Mouse (Mus musculus): ENCODE measurements around the gene 1810062G17Rik. TPM values are rescaled to one million over a fixed set of nuclear protein-coding genes. Genes with fewer than 3 reads are reported as not detected.

The 1810062G17Rik gene
- total and polyA plus RNA-seq, 2 experiments from 2014 or later, result 0.91 TPM; not detected in 1

GRCm38 (mm10) chr3:36498224-36498623 lies 22.5 kb downstream of the 1810062G17Rik start:
- WGBS, result 79% methylated on average over 6 of the region's 6 CpGs
- H3K27ac ChIP-seq, result no peak overlapping the region
- H3K4me3 ChIP-seq (ENCODE audit: low read length), result no peak overlapping the region
- H3K27me3 ChIP-seq (ENCODE audit: insufficient read depth, low read length), result no peaks in the 10 kb centered on the region
- no peaks in the 10 kb centered on the region for H3K9me3 ChIP-seq (ENCODE audit: low read length)
- H3K4me2 ChIP-seq (ENCODE audit: low read depth, low read length), result no peak overlapping the region
- H3K4me1 ChIP-seq (ENCODE audit: insufficient read depth, low read length), result no peaks in the 10 kb centered on the region
- H3K36me3 ChIP-seq (ENCODE audit: insufficient read depth, low read length), result no peaks in the 10 kb centered on the region
- H3K9ac ChIP-seq (replicated peaks; ENCODE audit: low read length), result no peak overlapping the region
- TF ChIP-seq CTCF (IDR thresholded peaks at IDR 0.05; ENCODE audit: low read depth), result no peak
- no peak for DNase-seq (ENCODE audit: low spot score)
- no peak for ATAC-seq

GRCm38 (mm10) chr3:36499418-36499817 lies 23.7 kb downstream of the 1810062G17Rik start:
- Histone ChIP-seq H3K9me3 (ENCODE audit: low read length) (no peaks in the 10 kb centered on the region), H3K4me1 (ENCODE audit: insufficient read depth, low read length) (no peaks in the 10 kb centered on the region), H3K4me2 (ENCODE audit: low read depth, low read length) (no peak overlapping the region), H3K4me3 (ENCODE audit: low read length) (no peak overlapping the region), H3K27me3 (ENCODE audit: insufficient read depth, low read length) (no peaks in the 10 kb centered on the region), H3K27ac (no peak overlapping the region), H3K36me3 (ENCODE audit: insufficient read depth, low read length) (no peaks in the 10 kb centered on the region), H3K9ac (replicated peaks; ENCODE audit: low read length) (no peak overlapping the region)
- no peak for TF ChIP-seq CTCF (IDR thresholded peaks at IDR 0.05; ENCODE audit: low read depth)
- no peak for ATAC-seq
- 95% methylated on average over 7 of the region's 7 CpGs for WGBS
- no peak for DNase-seq (ENCODE audit: low spot score)

GRCm38 (mm10) chr3:36500976-36501375 lies 25.2 kb downstream of the 1810062G17Rik start:
- no peak for DNase-seq (ENCODE audit: low spot score)
- Histone ChIP-seq H3K4me2 (ENCODE audit: low read depth, low read length) (no peak overlapping the region), H3K27ac (no peak overlapping the region), H3K36me3 (ENCODE audit: insufficient read depth, low read length) (no peaks in the 10 kb centered on the region), H3K4me1 (ENCODE audit: insufficient read depth, low read length) (no peaks in the 10 kb centered on the region), H3K9me3 (ENCODE audit: low read length) (no peaks in the 10 kb centered on the region), H3K9ac (replicated peaks; ENCODE audit: low read length) (no peak overlapping the region), H3K27me3 (ENCODE audit: insufficient read depth, low read length) (no peaks in the 10 kb centered on the region), H3K4me3 (ENCODE audit: low read length) (no peak overlapping the region)
- TF ChIP-seq CTCF (IDR thresholded peaks at IDR 0.05; ENCODE audit: low read depth), result no peak
- ATAC-seq, result no peak
- WGBS, result 83% methylated on average over 8 of the region's 8 CpGs

GRCm38 (mm10) chr3:36501546-36501945 lies 25.8 kb downstream of the 1810062G17Rik start:
- Histone ChIP-seq H3K27me3 (ENCODE audit: insufficient read depth, low read length) (no peaks in the 10 kb centered on the region), H3K4me3 (ENCODE audit: low read length) (no peak overlapping the region), H3K9ac (replicated peaks; ENCODE audit: low read length) (no peak overlapping the region), H3K4me2 (ENCODE audit: low read depth, low read length) (no peak overlapping the region), H3K27ac (no peak overlapping the region), H3K36me3 (ENCODE audit: insufficient read depth, low read length) (no peaks in the 10 kb centered on the region), H3K9me3 (ENCODE audit: low read length) (no peaks in the 10 kb centered on the region), H3K4me1 (ENCODE audit: insufficient read depth, low read length) (no peaks in the 10 kb centered on the region)
- DNase-seq (ENCODE audit: low spot score) (no peak), ATAC-seq (no peak)
- WGBS, result 66% methylated on average over 7 of the region's 7 CpGs
- TF ChIP-seq CTCF (IDR thresholded peaks at IDR 0.05; ENCODE audit: low read depth), result no peak

- Histone ChIP-seq H3K9ac (replicated peaks; ENCODE audit: low read length) (no peak overlapping the region), H3K4me1 (ENCODE audit: insufficient read depth, low read length) (no peaks in the 10 kb centered on the region; the same call in 1 of the 2 replicates), H3K27ac (no peak overlapping the region), H3K4me3 (ENCODE audit: low read length) (no peak overlapping the region), H3K4me2 (ENCODE audit: low read depth, low read length) (no peak overlapping the region), H3K36me3 (ENCODE audit: insufficient read depth, low read length) (no peaks in the 10 kb centered on the region), H3K9me3 (ENCODE audit: low read length) (no peaks in the 10 kb centered on the region), H3K27me3 (ENCODE audit: insufficient read depth, low read length) (no peaks in the 10 kb centered on the region)
- ATAC-seq, result no peak
- no peak for DNase-seq (ENCODE audit: low spot score)
- WGBS, result 77% methylated on average over 8 of the region's 8 CpGs
- TF ChIP-seq CTCF (IDR thresholded peaks at IDR 0.05; ENCODE audit: low read depth), result no peak
These were observed 29.6 kb downstream of the 1810062G17Rik start for GRCm38 (mm10) chr3:36505306-36505705.

GRCm38 (mm10) chr3:36505809-36506735 lies 30.3 kb downstream of the 1810062G17Rik start:
- no peak for TF ChIP-seq CTCF (IDR thresholded peaks at IDR 0.05; ENCODE audit: low read depth)
- 49% methylated on average over 10 of the region's 10 CpGs for WGBS
- Histone ChIP-seq H3K36me3 (ENCODE audit: insufficient read depth, low read length) (no peaks in the 10 kb centered on the region), H3K4me2 (ENCODE audit: low read depth, low read length) (no peak overlapping the region), H3K27me3 (ENCODE audit: insufficient read depth, low read length) (no peaks in the 10 kb centered on the region), H3K4me3 (ENCODE audit: low read length) (no peak overlapping the region), H3K9me3 (ENCODE audit: low read length) (no peaks in the 10 kb centered on the region), H3K27ac (no peak overlapping the region), H3K4me1 (ENCODE audit: insufficient read depth, low read length) (no peaks in the 10 kb centered on the region; the same call in 1 of the 2 replicates), H3K9ac (replicated peaks; ENCODE audit: low read length) (no peak overlapping the region)
- ATAC-seq (peak; percentile 43; the same call in 1 of the 2 replicates), DNase-seq (ENCODE audit: low spot score) (no peak)

GRCm38 (mm10) chr3:36511491-36511890 lies 35.8 kb downstream of the 1810062G17Rik start:
- Histone ChIP-seq H3K36me3 (ENCODE audit: insufficient read depth, low read length) (no peaks in the 10 kb centered on the region), H3K4me3 (ENCODE audit: low read length) (no peak overlapping the region), H3K27me3 (ENCODE audit: insufficient read depth, low read length) (no peaks in the 10 kb centered on the region), H3K4me2 (ENCODE audit: low read depth, low read length) (no peak overlapping the region), H3K27ac (no peak overlapping the region), H3K4me1 (ENCODE audit: insufficient read depth, low read length) (no peaks in the 10 kb centered on the region; the same call in 1 of the 2 replicates), H3K9ac (replicated peaks; ENCODE audit: low read length) (no peak overlapping the region), H3K9me3 (ENCODE audit: low read length) (no peaks in the 10 kb centered on the region)
- DNase-seq (ENCODE audit: low spot score), result no peak
- TF ChIP-seq CTCF (IDR thresholded peaks at IDR 0.05; ENCODE audit: low read depth), result no peak
- ATAC-seq, result no peak
- 87% methylated on average over 6 of the region's 6 CpGs for WGBS

All from hindbrain, postnatal 0 days (tissue).